Comparison of ENCODE assay signal across 39 mouse cellular contexts in genomic region chr3:67434011-67434410, GRCm38 (mm10). TPM values are rescaled to one million over a fixed set of nuclear protein-coding genes. Genes with fewer than 3 reads are reported as not detected.
"Had no signal": no experiment of that assay in that cellular context is flagged by ENCODE, and none has a peak within 500 bp of the region (broad histone marks: within the 10 kb centered on the region; RNA-seq: fewer than 3 reads in every experiment).

No protein-coding gene starts in this region.

- H3K9ac ChIP-seq: embryonic facial prominence, embryonic 12.5 days; embryonic facial prominence, embryonic 13.5 days; embryonic facial prominence, embryonic 15.5 days; forebrain, embryonic 12.5 days; forebrain, embryonic 13.5 days; forebrain, embryonic 15.5 days; forebrain, postnatal 0 days had no signal

- H3K4me2 ChIP-seq: embryonic facial prominence, embryonic 12.5 days; embryonic facial prominence, embryonic 13.5 days; embryonic facial prominence, embryonic 15.5 days; forebrain, embryonic 12.5 days; forebrain, embryonic 13.5 days; forebrain, embryonic 15.5 days had no signal

- H3K4me3 ChIP-seq: embryonic facial prominence, embryonic 10.5 days; embryonic facial prominence, embryonic 12.5 days; embryonic facial prominence, embryonic 13.5 days; embryonic facial prominence, embryonic 15.5 days; erythroblast, embryonic 14.5 days; forebrain, embryonic 10.5 days; forebrain, embryonic 12.5 days; forebrain, embryonic 13.5 days; forebrain, embryonic 15.5 days; gastrocnemius, adult 2 months had no signal

- ATAC-seq: forebrain, embryonic 13.5 days; forebrain, embryonic 14.5 days; forebrain, embryonic 15.5 days; forebrain, embryonic 16.5 days; forebrain, postnatal 0 days had no signal

- H3K27ac ChIP-seq: embryonic facial prominence, embryonic 10.5 days; embryonic facial prominence, embryonic 12.5 days; embryonic facial prominence, embryonic 13.5 days; embryonic facial prominence, embryonic 15.5 days; forebrain, embryonic 10.5 days; forebrain, embryonic 12.5 days; forebrain, embryonic 13.5 days; forebrain, embryonic 15.5 days; gastrocnemius, adult 2 months had no signal

- H3K27me3 ChIP-seq: embryonic facial prominence, embryonic 12.5 days; embryonic facial prominence, embryonic 13.5 days; embryonic facial prominence, embryonic 15.5 days; forebrain, embryonic 12.5 days; forebrain, embryonic 13.5 days; forebrain, embryonic 15.5 days had no signal

- H3K9me3 ChIP-seq: embryonic facial prominence, embryonic 10.5 days; embryonic facial prominence, embryonic 12.5 days; embryonic facial prominence, embryonic 13.5 days; embryonic facial prominence, embryonic 15.5 days; forebrain, embryonic 10.5 days; forebrain, embryonic 12.5 days; forebrain, embryonic 13.5 days; forebrain, embryonic 15.5 days had no signal

- DNase-seq: cerebellum, adult 2 months; cerebellum, adult 8-10 months; cerebellum, adult 9-10 months; cerebellum, adult 9-11 months; cerebellum, postnatal 10 days; cerebellum, postnatal 14 days; cerebellum, postnatal 25 days; cerebellum, postnatal 36 days; embryo, embryonic 11 days; forebrain, postnatal 0 days; gastrocnemius, adult 2 months; gastrocnemius, postnatal 10 days; gastrocnemius, postnatal 14 days; gastrocnemius, postnatal 25 days; gastrocnemius, postnatal 36 days; heart, adult 11 months; heart, adult 18-20 months had no signal

RNA-seq across cellular contexts. Expression of gene Gm17402, which starts 59.0 kb away (rescaled TPM):
- total RNA-seq: common myeloid progenitor, adult 5-6 weeks; forebrain, postnatal 0 days; gastrocnemius, adult 18-20 months; gastrocnemius, adult 2 months; gastrocnemius, adult 8-10 months; gastrocnemius, postnatal 10 days; gastrocnemius, postnatal 14 days; gastrocnemius, postnatal 25 days; gastrocnemius, postnatal 36 days; gastrocnemius, postnatal 4 days; granulocyte monocyte progenitor cell, adult 5-6 weeks; heart, adult 18-20 months had no signal
- polyA plus RNA-seq: cerebellum, adult 2 months; cortical plate, adult 2 months; embryonic facial prominence, embryonic 10.5 days; embryonic facial prominence, embryonic 11.5 days; embryonic facial prominence, embryonic 12.5 days; embryonic facial prominence, embryonic 13.5 days; embryonic facial prominence, embryonic 14.5 days; embryonic facial prominence, embryonic 15.5 days; erythroblast, embryonic 14.5 days; forebrain, embryonic 10.5 days; forebrain, embryonic 11.5 days; forebrain, embryonic 12.5 days; forebrain, embryonic 13.5 days; forebrain, embryonic 14.5 days; forebrain, embryonic 15.5 days; forebrain, embryonic 16.5 days; forebrain, postnatal 0 days; frontal cortex, adult 2 months; gonadal fat pad, adult 2 months had no signal
